Mouse (Mus musculus) stomach, embryonic 16.5 days (tissue): ENCODE data around the gene Ppt2. TPM values are rescaled to one million over a fixed set of nuclear protein-coding genes. Genes with fewer than 3 reads are reported as not detected.

ENCODE experiments used
- ATAC-seq: fragments of 200-750 bp; cut with Nextera tagmentation; 2 replicates; pipeline ENCODE4 v1.8.0; 2017; ENCODE audit warnings: moderate number of reproducible peaks, moderate TSS enrichment; ENCODE audit not compliant: insufficient read depth, low FRiP score
- H3K27ac ChIP-seq: fragments of 300-500 bp; sonication (generic); 2 replicates; pipeline ENCODE4 v1.5.1; 2014; ENCODE audit warnings: low read length
- H3K27me3 ChIP-seq: fragments of 300-500 bp; sonication (generic); 2 replicates; pipeline ENCODE4 v1.6.1; 2014; ENCODE audit warnings: low read length, control low read depth, mixed read lengths; ENCODE audit not compliant: control insufficient read depth, insufficient read depth
- H3K36me3 ChIP-seq: fragments of 300-500 bp; sonication (generic); 2 replicates; pipeline ENCODE4 v1.6.1; 2014; ENCODE audit warnings: low read length; ENCODE audit not compliant: control insufficient read depth, insufficient read depth
- H3K4me1 ChIP-seq: fragments of 300-500 bp; sonication (generic); 2 replicates; pipeline ENCODE4 v1.6.1; 2014; ENCODE audit warnings: low read length, control low read depth, mixed read lengths; ENCODE audit not compliant: control insufficient read depth, insufficient read depth
- H3K4me2 ChIP-seq: fragments of 300-500 bp; sonication (generic); 2 replicates; pipeline ENCODE4 v1.6.1; 2014; ENCODE audit warnings: low read depth, low read length, mixed read lengths
- H3K4me3 ChIP-seq: fragments of 300-500 bp; sonication (generic); replicated peaks from 2 replicates; pipeline ENCODE4 v1.5.1; 2014; ENCODE audit warnings: mild to moderate bottlenecking, low read length
- H3K9ac ChIP-seq: fragments of 300-500 bp; sonication (generic); 2 replicates; pipeline ENCODE4 v1.6.1; 2014; ENCODE audit warnings: low read length
- H3K9me3 ChIP-seq: fragments of 300-500 bp; sonication (generic); replicated peaks from 2 replicates; pipeline ENCODE4 v1.6.1; 2016; ENCODE audit warnings: low read length, control low read depth; ENCODE audit not compliant: control insufficient read depth
- WGBS: fragments of 180-500 bp; shearing (Covaris S2); extraction: QIAGEN DNeasy Blood & Tissue Kit; methylation state at CpG from one replicate; pipeline ENCODE4 v1.1.7; 2014; 5-methylcytosine and 5-hydroxymethylcytosine counted together
- polyA plus RNA-seq: library from polyadenylated mRNA; unstranded; fragments of >200 nt; fragmentation: Nextera tagmentation; extraction: Ambion mirVana; gene quantifications from 2 replicates; pipeline ENCODE4 v1.2.1, GENCODE M21; 2015

The Ppt2 gene
- polyA plus RNA-seq, 1 experiment from 2014 or later: 25.2 TPM

- H3K4me3 ChIP-seq: peak within 1 kb of the TSS; percentile 37
- ATAC-seq: no peak
- no peak within 1 kb of the TSS for H3K27ac ChIP-seq
- H3K27me3 ChIP-seq: peaks cover 49% of the 10 kb centered on the region
- H3K4me1 ChIP-seq: peaks cover 14% of the 10 kb centered on the region
- WGBS: 55% methylated on average over 7 of the region's 7 CpGs
- peak within 1 kb of the TSS; percentile 48 for H3K4me2 ChIP-seq
- H3K9ac ChIP-seq: peak within 1 kb of the TSS; percentile 55
- H3K36me3 ChIP-seq: no peaks in the 10 kb centered on the region
- H3K9me3 ChIP-seq: no peaks in the 10 kb centered on the region
Measured at GRCm38 (mm10) chr17:34670235-34670634, 41.9 kb upstream of the Ppt2 start, which contains the start of gene Tnxb. Gene Tnxb (plus strand): TSS chr17:34670535.

GRCm38 (mm10) chr17:34664472-34664871 lies 36.2 kb upstream of the Ppt2 start:
- 66% methylated on average over 7 of the region's 7 CpGs for WGBS
- ATAC-seq: no peak
- peaks cover 21% of the 10 kb centered on the region for H3K4me1 ChIP-seq
- H3K9me3 ChIP-seq: no peaks in the 10 kb centered on the region
- no peak overlapping the region for H3K9ac ChIP-seq
- no peak overlapping the region for H3K27ac ChIP-seq
- no peaks in the 10 kb centered on the region for H3K27me3 ChIP-seq
- no peak overlapping the region for H3K4me3 ChIP-seq
- no peaks in the 10 kb centered on the region for H3K36me3 ChIP-seq
- no peak overlapping the region for H3K4me2 ChIP-seq

GRCm38 (mm10) chr17:34663558-34663957 lies 35.2 kb upstream of the Ppt2 start:
- H3K27ac ChIP-seq: no peak overlapping the region
- H3K4me1 ChIP-seq: peaks cover 21% of the 10 kb centered on the region
- no peak overlapping the region for H3K4me2 ChIP-seq
- H3K36me3 ChIP-seq: no peaks in the 10 kb centered on the region
- H3K9me3 ChIP-seq: no peaks in the 10 kb centered on the region
- no peaks in the 10 kb centered on the region for H3K27me3 ChIP-seq
- no peak overlapping the region for H3K4me3 ChIP-seq
- no peak overlapping the region for H3K9ac ChIP-seq
- WGBS: 50% methylated on average over 1 of the region's 1 CpGs
- ATAC-seq: no peak

- Histone ChIP-seq H3K27ac (no peak overlapping the region), H3K9me3 (no peaks in the 10 kb centered on the region), H3K4me3 (no peak overlapping the region), H3K27me3 (no peaks in the 10 kb centered on the region), H3K36me3 (no peaks in the 10 kb centered on the region), H3K9ac (no peak overlapping the region), H3K4me1 (peaks cover 21% of the 10 kb centered on the region), H3K4me2 (no peak overlapping the region)
- ATAC-seq: no peak
- 87% methylated on average over 8 of the region's 8 CpGs for WGBS
Measured at GRCm38 (mm10) chr17:34662978-34663377, 34.7 kb upstream of the Ppt2 start.

GRCm38 (mm10) chr17:34662468-34662867 lies 34.2 kb upstream of the Ppt2 start:
- Histone ChIP-seq H3K9me3 (no peaks in the 10 kb centered on the region), H3K27ac (no peak overlapping the region), H3K4me1 (peaks cover 21% of the 10 kb centered on the region), H3K4me2 (no peak overlapping the region), H3K36me3 (no peaks in the 10 kb centered on the region), H3K9ac (no peak overlapping the region), H3K4me3 (no peak overlapping the region), H3K27me3 (no peaks in the 10 kb centered on the region)
- 86% methylated on average over 1 of the region's 1 CpGs for WGBS
- ATAC-seq: no peak

GRCm38 (mm10) chr17:34661121-34661591 lies 32.8 kb upstream of the Ppt2 start:
- no peaks in the 10 kb centered on the region for H3K27me3 ChIP-seq
- peak overlapping the region; percentile 48 for H3K4me2 ChIP-seq
- 2% methylated on average over 19 of the region's 19 CpGs for WGBS
- peak overlapping the region; percentile 27 for H3K4me3 ChIP-seq
- no peaks in the 10 kb centered on the region for H3K9me3 ChIP-seq
- no peaks in the 10 kb centered on the region for H3K36me3 ChIP-seq
- peaks cover 30% of the 10 kb centered on the region for H3K4me1 ChIP-seq
- H3K9ac ChIP-seq: peak overlapping the region; percentile 59
- peak; percentile 38; the same call in 1 of the 2 replicates for ATAC-seq
- H3K27ac ChIP-seq: peak overlapping the region; percentile 66

GRCm38 (mm10) chr17:34660259-34660820 lies 32.0 kb upstream of the Ppt2 start:
- Histone ChIP-seq H3K9ac (peak overlapping the region; percentile 59), H3K9me3 (no peaks in the 10 kb centered on the region), H3K27ac (peak overlapping the region; percentile 66), H3K27me3 (no peaks in the 10 kb centered on the region), H3K4me1 (peaks cover 37% of the 10 kb centered on the region), H3K4me3 (peak overlapping the region; percentile 27), H3K36me3 (no peaks in the 10 kb centered on the region), H3K4me2 (peak overlapping the region; percentile 48)
- no peak for ATAC-seq
- WGBS: 24% methylated on average over 11 of the region's 11 CpGs

- H3K4me1 ChIP-seq: peaks cover 42% of the 10 kb centered on the region
- no peak overlapping the region for H3K27ac ChIP-seq
- ATAC-seq: no peak
- WGBS: 56% methylated on average over 3 of the region's 3 CpGs
- no peak overlapping the region for H3K4me2 ChIP-seq
- no peaks in the 10 kb centered on the region for H3K36me3 ChIP-seq
- H3K9me3 ChIP-seq: no peaks in the 10 kb centered on the region
- no peak overlapping the region for H3K9ac ChIP-seq
- H3K4me3 ChIP-seq: no peak overlapping the region
- H3K27me3 ChIP-seq: no peaks in the 10 kb centered on the region
Measured at GRCm38 (mm10) chr17:34659897-34660214, 31.5 kb upstream of the Ppt2 start.

GRCm38 (mm10) chr17:34659181-34659896 lies 31.0 kb upstream of the Ppt2 start:
- H3K9ac ChIP-seq: no peak overlapping the region
- no peak for ATAC-seq

More at GRCm38 (mm10) chr17:34659181-34659896, 31.0 kb upstream of the Ppt2 start:
- no peak overlapping the region for H3K4me3 ChIP-seq
- H3K4me1 ChIP-seq: peaks cover 46% of the 10 kb centered on the region
- no peaks in the 10 kb centered on the region for H3K36me3 ChIP-seq
- no peak overlapping the region for H3K27ac ChIP-seq
- H3K9me3 ChIP-seq: no peaks in the 10 kb centered on the region
- H3K27me3 ChIP-seq: no peaks in the 10 kb centered on the region
- no peak overlapping the region for H3K4me2 ChIP-seq
- WGBS: 60% methylated on average over 12 of the region's 12 CpGs
